Mouse (Mus musculus) cerebellum, adult 2 months (tissue): ENCODE results near the gene Kcnk6.

Experiments used
- CTCF ChIP-seq: fragments of 200-500 bp; IDR thresholded peaks from 2 replicates; pipeline ENCODE4 v1.5.1; 2011; ENCODE audit warnings: low read depth, mild to moderate bottlenecking, control low read depth, low read length, moderate library complexity, borderline replicate concordance; ENCODE audit not compliant: insufficient read depth
- POLR2A ChIP-seq: fragments of 200-500 bp; IDR thresholded peaks from 2 replicates; pipeline ENCODE4 v1.6.1; 2011; ENCODE audit warnings: low read length, control low read depth, borderline replicate concordance; ENCODE audit not compliant: insufficient read depth

- TF ChIP-seq POLR2A = no peak
- TF ChIP-seq CTCF = no peak
These were observed 29.8 kb upstream of the Kcnk6 start for GRCm38 (mm10) chr7:29262151-29262550.
